Mouse (Mus musculus): ENCODE data around the gene Sv2b. TPM values are rescaled to one million over a fixed set of nuclear protein-coding genes. Genes with fewer than 3 reads are reported as not detected.

Gene Sv2b
- polyA plus RNA-seq, 1 experiment from 2014 or later, result 0.64 TPM

- no peak overlapping the region for H3K9ac ChIP-seq
- H3K4me1 ChIP-seq (replicated peaks), result no peaks in the 10 kb centered on the region
- ATAC-seq (ENCODE audit: insufficient number of reproducible peaks, low FRiP score), result no peak
- H3K9me3 ChIP-seq (replicated peaks), result peaks cover 4% of the 10 kb centered on the region
- no peaks in the 10 kb centered on the region for H3K36me3 ChIP-seq
- 19% methylated on average over 2 of the region's 2 CpGs for WGBS
- no peak overlapping the region for H3K4me2 ChIP-seq
- H3K27ac ChIP-seq (ENCODE audit: poor library complexity, severe bottlenecking), result no peak overlapping the region
- no peak overlapping the region for H3K4me3 ChIP-seq
- H3K27me3 ChIP-seq (replicated peaks), result no peaks in the 10 kb centered on the region
These were observed 18.5 kb downstream of the Sv2b start for GRCm38 (mm10) chr7:75290554-75290953.

DNA sequence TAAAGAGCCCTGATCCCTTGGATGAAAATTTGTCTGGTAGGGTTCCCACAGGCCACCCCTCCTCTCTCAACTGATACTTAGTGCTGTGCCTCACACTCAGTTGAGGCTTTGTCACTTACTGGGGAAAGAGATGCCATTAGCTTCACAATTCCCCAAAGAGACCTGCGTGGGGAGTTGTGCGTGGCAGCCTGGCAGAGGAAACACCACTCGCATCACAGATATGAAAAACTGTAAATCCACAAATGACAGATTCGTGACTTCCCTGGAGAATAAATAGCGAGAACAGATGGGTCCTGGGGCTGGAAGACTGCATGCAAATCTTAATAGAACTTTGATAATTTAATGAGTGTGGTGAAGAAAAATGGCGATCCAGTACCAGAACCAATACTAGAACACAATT lies 21.8 kb downstream of the Sv2b start:
- Histone ChIP-seq H3K36me3 (no peaks in the 10 kb centered on the region), H3K9ac (no peak overlapping the region), H3K27ac (ENCODE audit: poor library complexity, severe bottlenecking) (no peak overlapping the region), H3K4me3 (no peak overlapping the region), H3K4me1 (replicated peaks) (no peaks in the 10 kb centered on the region), H3K27me3 (replicated peaks) (no peaks in the 10 kb centered on the region), H3K9me3 (replicated peaks) (peaks cover 4% of the 10 kb centered on the region), H3K4me2 (no peak overlapping the region)
- ATAC-seq (ENCODE audit: insufficient number of reproducible peaks, low FRiP score), result no peak
- 88% methylated on average over 6 of the region's 6 CpGs for WGBS

DNA sequence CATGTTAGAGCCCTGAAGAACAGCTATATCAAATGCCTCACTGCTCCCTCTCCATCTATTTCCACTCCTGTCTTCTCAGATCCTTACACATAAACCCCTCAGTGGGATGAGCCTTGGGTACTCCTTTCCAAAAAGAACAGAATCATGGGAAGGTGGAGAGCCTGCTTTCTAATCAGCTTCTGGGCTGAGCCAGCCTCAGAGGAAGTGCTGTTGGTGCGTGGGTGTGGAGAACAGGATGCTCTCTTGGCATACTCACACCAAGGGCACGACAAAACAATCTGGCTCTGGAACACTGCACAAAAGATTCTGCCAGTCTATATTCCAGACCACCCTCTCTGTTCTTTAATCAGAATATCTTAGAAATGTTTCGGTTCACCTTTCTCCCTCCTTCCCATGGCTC lies 26.1 kb downstream of the Sv2b start:
- ATAC-seq (ENCODE audit: insufficient number of reproducible peaks, low FRiP score), result no peak
- Histone ChIP-seq H3K27ac (ENCODE audit: poor library complexity, severe bottlenecking) (no peak overlapping the region), H3K9ac (no peak overlapping the region), H3K4me3 (no peak overlapping the region), H3K36me3 (no peaks in the 10 kb centered on the region), H3K9me3 (replicated peaks) (no peaks in the 10 kb centered on the region), H3K27me3 (replicated peaks) (peaks cover 3% of the 10 kb centered on the region; the same call in 1 of the 2 replicates), H3K4me1 (replicated peaks) (peaks cover 8% of the 10 kb centered on the region), H3K4me2 (no peak overlapping the region)
- 53% methylated on average over 3 of the region's 3 CpGs for WGBS

- no peak overlapping the region for H3K4me3 ChIP-seq
- no peak overlapping the region for H3K4me2 ChIP-seq
- no peaks in the 10 kb centered on the region for H3K9me3 ChIP-seq (replicated peaks)
- H3K27ac ChIP-seq (ENCODE audit: poor library complexity, severe bottlenecking), result no peak overlapping the region
- 65% methylated on average over 3 of the region's 3 CpGs for WGBS
- H3K27me3 ChIP-seq (replicated peaks), result peaks cover 3% of the 10 kb centered on the region; the same call in 1 of the 2 replicates
- ATAC-seq (ENCODE audit: insufficient number of reproducible peaks, low FRiP score), result no peak
- H3K9ac ChIP-seq, result no peak overlapping the region
- no peaks in the 10 kb centered on the region for H3K36me3 ChIP-seq
- H3K4me1 ChIP-seq (replicated peaks), result peaks cover 8% of the 10 kb centered on the region
These were observed 26.9 kb downstream of the Sv2b start for GRCm38 (mm10) chr7:75282080-75282650.

GRCm38 (mm10) chr7:75281106-75281505 lies 28.0 kb downstream of the Sv2b start:
- peaks cover 3% of the 10 kb centered on the region; the same call in 1 of the 2 replicates for H3K27me3 ChIP-seq (replicated peaks)
- no peaks in the 10 kb centered on the region for H3K9me3 ChIP-seq (replicated peaks)
- H3K36me3 ChIP-seq, result no peaks in the 10 kb centered on the region
- H3K27ac ChIP-seq (ENCODE audit: poor library complexity, severe bottlenecking), result no peak overlapping the region
- no peak overlapping the region for H3K4me3 ChIP-seq
- H3K4me2 ChIP-seq, result no peak overlapping the region
- H3K4me1 ChIP-seq (replicated peaks), result peaks cover 8% of the 10 kb centered on the region
- 75% methylated on average over 4 of the region's 4 CpGs for WGBS
- no peak overlapping the region for H3K9ac ChIP-seq
- no peak for ATAC-seq (ENCODE audit: insufficient number of reproducible peaks, low FRiP score)

DNA sequence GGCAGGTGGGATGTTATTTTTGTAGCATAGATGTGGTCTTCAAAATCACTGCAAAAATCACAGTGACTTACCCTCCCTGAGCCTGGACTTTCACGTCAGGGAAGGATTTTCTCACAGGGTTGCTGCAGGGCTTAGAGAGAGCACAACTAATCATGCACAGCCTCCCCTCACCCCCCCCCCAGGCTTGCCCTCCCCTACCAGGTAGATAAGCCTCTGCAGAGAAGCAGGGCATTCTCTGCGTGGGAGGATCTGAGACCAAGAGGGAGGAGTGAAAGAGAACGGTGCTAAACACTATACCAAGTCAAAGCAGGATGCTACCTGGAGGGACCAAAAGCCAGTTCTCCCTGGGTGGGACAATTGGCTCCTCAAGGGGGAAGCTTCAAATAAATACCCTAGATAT lies 31.2 kb downstream of the Sv2b start:
- Histone ChIP-seq H3K9ac (no peak overlapping the region), H3K27ac (ENCODE audit: poor library complexity, severe bottlenecking) (no peak overlapping the region), H3K9me3 (replicated peaks) (no peaks in the 10 kb centered on the region), H3K4me3 (no peak overlapping the region), H3K4me1 (replicated peaks) (peaks cover 10% of the 10 kb centered on the region), H3K36me3 (no peaks in the 10 kb centered on the region), H3K27me3 (replicated peaks) (peaks cover 3% of the 10 kb centered on the region; the same call in 1 of the 2 replicates), H3K4me2 (no peak overlapping the region)
- 11% methylated on average over 3 of the region's 3 CpGs for WGBS
- no peak for ATAC-seq (ENCODE audit: insufficient number of reproducible peaks, low FRiP score)

- no peak overlapping the region for H3K9ac ChIP-seq
- peaks cover 10% of the 10 kb centered on the region for H3K4me1 ChIP-seq (replicated peaks)
- no peak overlapping the region for H3K4me3 ChIP-seq
- no peaks in the 10 kb centered on the region for H3K9me3 ChIP-seq (replicated peaks)
- no peak for ATAC-seq (ENCODE audit: insufficient number of reproducible peaks, low FRiP score)
- no peak overlapping the region for H3K27ac ChIP-seq (ENCODE audit: poor library complexity, severe bottlenecking)
- peaks cover 3% of the 10 kb centered on the region; the same call in 1 of the 2 replicates for H3K27me3 ChIP-seq (replicated peaks)
- H3K4me2 ChIP-seq, result no peak overlapping the region
- H3K36me3 ChIP-seq, result no peaks in the 10 kb centered on the region
These were observed 32.3 kb downstream of the Sv2b start for GRCm38 (mm10) chr7:75276739-75277138.

DNA sequence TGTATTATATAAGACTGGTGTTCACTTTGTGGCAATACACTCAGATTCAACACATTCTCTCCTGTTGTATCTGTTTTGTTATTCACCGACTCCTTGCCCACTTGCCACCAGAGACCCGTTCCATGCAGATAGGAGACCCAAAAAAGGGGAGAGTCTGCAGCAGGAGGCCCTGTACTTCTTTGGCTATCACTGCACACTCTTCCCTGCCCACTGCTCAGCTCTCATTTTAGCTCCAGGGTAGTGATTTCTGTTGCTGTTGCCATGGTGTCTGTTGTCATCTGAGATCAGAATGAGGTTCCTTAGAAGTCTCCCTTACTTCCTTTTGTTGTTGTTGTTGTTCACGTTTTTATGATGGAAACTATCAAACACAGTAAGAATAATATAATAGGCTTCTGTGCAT lies 34.5 kb downstream of the Sv2b start:
- no peak overlapping the region for H3K4me2 ChIP-seq
- H3K27ac ChIP-seq (ENCODE audit: poor library complexity, severe bottlenecking), result no peak overlapping the region
- peaks cover 6% of the 10 kb centered on the region for H3K4me1 ChIP-seq (replicated peaks)
- ATAC-seq (ENCODE audit: insufficient number of reproducible peaks, low FRiP score), result no peak
- H3K36me3 ChIP-seq, result no peaks in the 10 kb centered on the region
- H3K9me3 ChIP-seq (replicated peaks), result no peaks in the 10 kb centered on the region
- H3K27me3 ChIP-seq (replicated peaks), result no peaks in the 10 kb centered on the region
- H3K9ac ChIP-seq, result no peak overlapping the region
- no peak overlapping the region for H3K4me3 ChIP-seq
- WGBS, result 28% methylated on average over 3 of the region's 3 CpGs

DNA sequence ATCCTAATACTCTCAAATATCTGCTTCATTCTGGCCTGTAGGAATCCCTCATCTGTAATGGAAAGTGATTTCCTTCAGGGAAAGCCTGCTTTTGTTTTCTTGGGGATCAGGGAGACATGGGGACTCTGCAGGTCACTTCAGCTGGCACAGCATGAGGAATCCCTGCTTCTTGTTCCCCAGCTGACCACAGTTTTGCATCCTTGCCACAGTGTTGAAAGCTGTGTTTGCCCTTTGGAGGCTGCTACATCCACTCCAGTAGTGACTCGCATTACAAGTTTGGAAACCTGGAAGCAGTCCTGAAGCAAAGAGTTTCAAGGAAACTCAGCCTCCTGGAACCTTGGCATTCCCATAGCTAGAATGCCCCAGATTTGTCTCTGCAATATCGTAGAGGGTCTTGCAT lies 35.4 kb downstream of the Sv2b start:
- no peak overlapping the region for H3K4me3 ChIP-seq
- no peak for ATAC-seq (ENCODE audit: insufficient number of reproducible peaks, low FRiP score)
- H3K27me3 ChIP-seq (replicated peaks), result no peaks in the 10 kb centered on the region
- no peaks in the 10 kb centered on the region for H3K36me3 ChIP-seq
- H3K4me2 ChIP-seq, result no peak overlapping the region
- 67% methylated on average over 2 of the region's 2 CpGs for WGBS
- no peak overlapping the region for H3K27ac ChIP-seq (ENCODE audit: poor library complexity, severe bottlenecking)
- no peak overlapping the region for H3K9ac ChIP-seq
- H3K9me3 ChIP-seq (replicated peaks), result no peaks in the 10 kb centered on the region
- H3K4me1 ChIP-seq (replicated peaks), result 0 out of 2 replicates have a peak, but pooled peaks cover 2% of the 10 kb centered on the region

GRCm38 (mm10) chr7:75271921-75272381 lies 37.1 kb downstream of the Sv2b start:
- H3K9ac ChIP-seq, result no peak overlapping the region
- 0 out of 2 replicates have a peak, but pooled peaks cover 2% of the 10 kb centered on the region for H3K4me1 ChIP-seq (replicated peaks)
- no peak overlapping the region for H3K4me3 ChIP-seq
- H3K4me2 ChIP-seq, result no peak overlapping the region
- no peaks in the 10 kb centered on the region for H3K9me3 ChIP-seq (replicated peaks)
- H3K27me3 ChIP-seq (replicated peaks), result no peaks in the 10 kb centered on the region
- H3K36me3 ChIP-seq, result no peaks in the 10 kb centered on the region
- no peak for ATAC-seq (ENCODE audit: insufficient number of reproducible peaks, low FRiP score)
- WGBS, result 56% methylated on average over 3 of the region's 3 CpGs
- no peak overlapping the region for H3K27ac ChIP-seq (ENCODE audit: poor library complexity, severe bottlenecking)

GRCm38 (mm10) chr7:75271306-75271705 lies 37.8 kb downstream of the Sv2b start:
- Histone ChIP-seq H3K4me1 (replicated peaks) (0 out of 2 replicates have a peak, but pooled peaks cover 2% of the 10 kb centered on the region), H3K36me3 (no peaks in the 10 kb centered on the region), H3K4me3 (no peak overlapping the region), H3K4me2 (no peak overlapping the region), H3K27ac (ENCODE audit: poor library complexity, severe bottlenecking) (no peak overlapping the region), H3K9me3 (replicated peaks) (no peaks in the 10 kb centered on the region), H3K9ac (no peak overlapping the region), H3K27me3 (replicated peaks) (no peaks in the 10 kb centered on the region)
- WGBS, result 50% methylated on average over 3 of the region's 3 CpGs
- no peak for ATAC-seq (ENCODE audit: insufficient number of reproducible peaks, low FRiP score)

- no peaks in the 10 kb centered on the region for H3K9me3 ChIP-seq (replicated peaks)
- 69% methylated on average over 4 of the region's 4 CpGs for whole genome bisulfite sequencing
These were observed 41.8 kb downstream of the Sv2b start for GRCm38 (mm10) chr7:75267236-75267635.

More at GRCm38 (mm10) chr7:75267236-75267635, 41.8 kb downstream of the Sv2b start:
- Histone ChIP-seq H3K4me1 (replicated peaks) (no peaks in the 10 kb centered on the region), H3K4me2 (no peak overlapping the region), H3K4me3 (no peak overlapping the region), H3K9ac (no peak overlapping the region), H3K27ac (ENCODE audit: poor library complexity, severe bottlenecking) (no peak overlapping the region), H3K27me3 (replicated peaks) (no peaks in the 10 kb centered on the region), H3K36me3 (no peaks in the 10 kb centered on the region)
- ATAC-seq (ENCODE audit: insufficient number of reproducible peaks, low FRiP score), result no peak

Measured in heart, embryonic 12.5 days (tissue).